Mouse (Mus musculus) MEL (cell line): Measurements from ENCODE around the gene Ccser1.

Source experiments
- CTCF ChIP-seq, 3 experiments: IDR thresholded peaks in 2 of 3; conservative IDR thresholded peaks in 1 of 3; 2 replicates each; pipeline ENCODE4 v1.5.1; 2011 to 2012; ENCODE audit warnings: low read length in 3 of 3, low read depth in 2 of 3, mild to moderate bottlenecking in 2 of 3, improper control_type of control experiment in 1 of 3, inconsistent platforms in 1 of 3, mixed read lengths in 1 of 3, moderate library complexity in 1 of 3; ENCODE audit not compliant: control insufficient read depth in 1 of 3, insufficient read depth in 1 of 3, poor library complexity in 1 of 3, severe bottlenecking in 1 of 3
- HCFC1 ChIP-seq: IDR thresholded peaks from 2 replicates; pipeline ENCODE4 v1.6.1; 2012; ENCODE audit warnings: low read depth, mild to moderate bottlenecking, inconsistent platforms, low read length, improper control_type of control experiment, moderate library complexity
- POLR2AphosphoS2 ChIP-seq: IDR thresholded peaks from 2 replicates; pipeline ENCODE4 v1.6.1; 2011; ENCODE audit warnings: low read length, improper control_type of control experiment
- RAD21 ChIP-seq: IDR thresholded peaks from 2 replicates; pipeline ENCODE4 v1.6.1; 2011; ENCODE audit warnings: mild to moderate bottlenecking, low read depth, low read length, improper control_type of control experiment
- SMC3 ChIP-seq: IDR thresholded peaks from 2 replicates; pipeline ENCODE4 v1.6.1; 2011; ENCODE audit warnings: low read depth, low read length, improper control_type of control experiment

DNA sequence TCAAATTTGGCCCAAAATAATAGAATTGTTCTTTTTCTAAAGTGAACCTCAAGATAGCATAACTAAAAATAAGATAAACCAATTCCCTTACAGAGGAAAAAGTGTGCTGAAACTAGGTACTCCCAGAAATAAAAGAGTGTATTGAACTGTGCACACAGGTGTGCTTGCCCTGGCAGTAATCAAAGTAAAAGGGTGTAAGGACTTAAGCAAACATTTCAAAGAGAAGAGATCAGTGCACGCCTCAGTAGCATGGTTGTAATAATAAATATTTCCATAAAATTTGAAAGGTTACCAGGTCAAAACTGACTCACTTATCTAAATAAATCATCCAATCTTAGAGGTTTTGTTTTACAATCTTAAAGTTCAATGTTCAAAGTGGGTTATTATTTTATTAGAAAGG lies 1083.8 kb downstream of the Ccser1 start:
- TF ChIP-seq SMC3 (no peak), CTCF (IDR thresholded peaks at IDR 0.05 in 2 of 3, conservative IDR thresholded peaks at IDR 0.05 in 1 of 3; ENCODE audit: control insufficient read depth in 1 of 3, insufficient read depth in 1 of 3, low read depth in 2 of 3, low read length in 3 of 3, poor library complexity in 1 of 3, severe bottlenecking in 1 of 3) (no peak), RAD21 (no peak), HCFC1 (no peak), POLR2AphosphoS2 (no peak)
